Mouse (Mus musculus) MEL (cell line): ENCODE results near the gene Fkbp15. TPM values are rescaled to one million over a fixed set of nuclear protein-coding genes. Genes with fewer than 3 reads are reported as not detected.

Experiments used
- DNase-seq: peaks from one replicate; pipeline ENCODE4 v3.0.0; 2011; ENCODE audit warnings: low read depth, low spot score
- H3K27ac ChIP-seq: 2 replicates; pipeline ENCODE4 v1.5.1; 2012; ENCODE audit warnings: low read depth, mild to moderate bottlenecking, control low read depth, low read length, moderate library complexity; ENCODE audit not compliant: control insufficient read depth
- H3K27me3 ChIP-seq, 2 experiments: fragments of 150-350 bp in 1 of 2; sonication (generic) in 1 of 2; 2 replicates each; pipeline ENCODE4 v1.6.1; 2012; ENCODE audit warnings: low read length in 2 of 2, mild to moderate bottlenecking in 2 of 2, improper control_type of control experiment in 1 of 2, moderate library complexity in 1 of 2; ENCODE audit not compliant: insufficient read depth in 2 of 2, control insufficient read depth in 1 of 2
- H3K36me3 ChIP-seq, 2 experiments: 2 replicates each; pipeline ENCODE4 v1.6.1; 2012 to 2014; ENCODE audit warnings: low read length in 2 of 2, improper control_type of control experiment in 1 of 2, inconsistent platforms in 1 of 2, mild to moderate bottlenecking in 1 of 2; ENCODE audit not compliant: insufficient read depth in 2 of 2, control insufficient read depth in 1 of 2
- H3K4me1 ChIP-seq, 2 experiments: fragments of 150-350 bp in 1 of 2; sonication (generic) in 1 of 2; 2 replicates each; pipeline ENCODE4 v1.6.1; 2012; ENCODE audit warnings: low read length in 2 of 2, improper control_type of control experiment in 1 of 2, mild to moderate bottlenecking in 1 of 2; ENCODE audit not compliant: insufficient read depth in 2 of 2, control insufficient read depth in 1 of 2
- H3K4me3 ChIP-seq, 2 experiments: fragments of 150-350 bp in 1 of 2; sonication (generic) in 1 of 2; 2 replicates each; pipeline ENCODE4 v1.5.1; 2012; ENCODE audit warnings: low read depth in 2 of 2, low read length in 2 of 2, mild to moderate bottlenecking in 2 of 2, moderate library complexity in 2 of 2, control low read depth in 1 of 2, improper control_type of control experiment in 1 of 2; ENCODE audit not compliant: control insufficient read depth in 1 of 2, insufficient read depth in 1 of 2
- H3K79me2 ChIP-seq: 2 replicates; pipeline ENCODE4 v1.6.1; 2012; ENCODE audit warnings: mild to moderate bottlenecking, low read length, moderate library complexity; ENCODE audit not compliant: control insufficient read depth, poor library complexity, insufficient read depth
- H3K9ac ChIP-seq: 2 replicates; pipeline ENCODE4 v1.6.1; 2012; ENCODE audit warnings: low read depth, mild to moderate bottlenecking, control low read depth, low read length, moderate library complexity; ENCODE audit not compliant: control insufficient read depth, poor library complexity, severe bottlenecking
- H3K9me3 ChIP-seq: fragments of 150-350 bp; sonication (generic); replicated peaks from 2 replicates; pipeline ENCODE4 v1.6.1; 2012; ENCODE audit warnings: mild to moderate bottlenecking, low read length, improper control_type of control experiment, moderate library complexity; ENCODE audit not compliant: insufficient read depth
- CHD1 ChIP-seq: IDR thresholded peaks from 2 replicates; pipeline ENCODE4 v1.6.1; 2012; ENCODE audit warnings: low read depth, mild to moderate bottlenecking, inconsistent platforms, low read length, improper control_type of control experiment
- CTCF ChIP-seq, 3 experiments: IDR thresholded peaks in 2 of 3; conservative IDR thresholded peaks in 1 of 3; 2 replicates each; pipeline ENCODE4 v1.5.1; 2011 to 2012; ENCODE audit warnings: low read length in 3 of 3, low read depth in 2 of 3, mild to moderate bottlenecking in 2 of 3, improper control_type of control experiment in 1 of 3, inconsistent platforms in 1 of 3, mixed read lengths in 1 of 3, moderate library complexity in 1 of 3; ENCODE audit not compliant: control insufficient read depth in 1 of 3, insufficient read depth in 1 of 3, poor library complexity in 1 of 3, severe bottlenecking in 1 of 3
- E2F4 ChIP-seq: IDR thresholded peaks from 2 replicates; pipeline ENCODE4 v1.6.1; 2011; ENCODE audit warnings: low read depth, low read length, improper control_type of control experiment, borderline replicate concordance
- EP300 ChIP-seq, 2 experiments: IDR thresholded peaks; 2 replicates each; pipeline ENCODE4 v1.6.1; 2011; ENCODE audit warnings: improper control_type of control experiment in 2 of 2, low read length in 2 of 2, low read depth in 1 of 2, mild to moderate bottlenecking in 1 of 2
- ETS1 ChIP-seq: IDR thresholded peaks from 2 replicates; pipeline ENCODE4 v1.6.1; 2012; ENCODE audit warnings: low read depth, mild to moderate bottlenecking, inconsistent platforms, low read length, improper control_type of control experiment, moderate library complexity
- GABPA ChIP-seq: IDR thresholded peaks from 2 replicates; pipeline ENCODE4 v1.6.1; 2012; ENCODE audit warnings: low read depth, mild to moderate bottlenecking, inconsistent platforms, low read length, improper control_type of control experiment, moderate library complexity
- GATA1 ChIP-seq: IDR thresholded peaks from 2 replicates; pipeline ENCODE4 v1.6.1; 2011; ENCODE audit warnings: low read depth, low read length, improper control_type of control experiment
- KAT2A ChIP-seq: conservative IDR thresholded peaks from 2 replicates; pipeline ENCODE4 v1.6.1; 2012; ENCODE audit warnings: low read depth, low read length, improper control_type of control experiment, inconsistent platforms
- MAFK ChIP-seq: IDR thresholded peaks from 2 replicates; pipeline ENCODE4 v1.6.1; 2011; ENCODE audit warnings: low read depth, mild to moderate bottlenecking, low read length, improper control_type of control experiment, borderline replicate concordance
- MAZ ChIP-seq: IDR thresholded peaks from 2 replicates; pipeline ENCODE4 v1.6.1; 2012; ENCODE audit warnings: low read depth, mild to moderate bottlenecking, inconsistent platforms, low read length, improper control_type of control experiment
- NELFE ChIP-seq: IDR thresholded peaks from 2 replicates; pipeline ENCODE4 v1.6.1; 2011; ENCODE audit warnings: low read depth, low read length, improper control_type of control experiment
- POLR2A ChIP-seq, 2 experiments: IDR thresholded peaks; 2 replicates each; pipeline ENCODE4 v1.6.1; 2011 to 2012; ENCODE audit warnings: low read length in 2 of 2, mild to moderate bottlenecking in 2 of 2, control low read depth in 1 of 2, improper control_type of control experiment in 1 of 2, low read depth in 1 of 2, moderate library complexity in 1 of 2; ENCODE audit not compliant: control insufficient read depth in 1 of 2, insufficient read depth in 1 of 2, poor library complexity in 1 of 2
- RAD21 ChIP-seq: IDR thresholded peaks from 2 replicates; pipeline ENCODE4 v1.6.1; 2011; ENCODE audit warnings: mild to moderate bottlenecking, low read depth, low read length, improper control_type of control experiment
- SIN3A ChIP-seq: IDR thresholded peaks from 2 replicates; pipeline ENCODE4 v1.6.1; 2012; ENCODE audit warnings: low read length, improper control_type of control experiment, inconsistent platforms
- SMC3 ChIP-seq: IDR thresholded peaks from 2 replicates; pipeline ENCODE4 v1.6.1; 2011; ENCODE audit warnings: low read depth, low read length, improper control_type of control experiment
- TBP ChIP-seq: IDR thresholded peaks from 2 replicates; pipeline ENCODE4 v1.8.0; 2011; ENCODE audit warnings: low read depth, low read length, improper control_type of control experiment
- UBTF ChIP-seq: IDR thresholded peaks from 2 replicates; pipeline ENCODE4 v1.6.1; 2012; ENCODE audit warnings: low read depth, mild to moderate bottlenecking, inconsistent platforms, low read length, improper control_type of control experiment, moderate library complexity, borderline replicate concordance; ENCODE audit not compliant: insufficient read depth
- USF2 ChIP-seq, 2 experiments: IDR thresholded peaks; 2 replicates each; pipeline ENCODE4 v1.6.1; 2011 to 2012; ENCODE audit warnings: improper control_type of control experiment in 2 of 2, low read length in 2 of 2, borderline replicate concordance in 1 of 2, inconsistent platforms in 1 of 2, low read depth in 1 of 2, mild to moderate bottlenecking in 1 of 2; ENCODE audit not compliant: insufficient read depth in 1 of 2
- ZKSCAN1 ChIP-seq: IDR thresholded peaks from 2 replicates; pipeline ENCODE4 v1.6.1; 2012; ENCODE audit warnings: low read depth, mild to moderate bottlenecking, inconsistent platforms, low read length, improper control_type of control experiment, moderate library complexity
- ZMIZ1 ChIP-seq: IDR thresholded peaks from 2 replicates; pipeline ENCODE4 v1.6.1; 2012; ENCODE audit warnings: low read depth, mild to moderate bottlenecking, inconsistent platforms, low read length, improper control_type of control experiment, moderate library complexity
- ZNF384 ChIP-seq: IDR thresholded peaks from 2 replicates; pipeline ENCODE4 v1.6.1; 2012; ENCODE audit warnings: low read depth, mild to moderate bottlenecking, inconsistent platforms, low read length, improper control_type of control experiment
- polyA plus RNA-seq, 2 experiments: library from polyadenylated mRNA; stranded (reverse) in 1 of 2; unstranded in 1 of 2; fragments of >175 nt in 1 of 2; fragments of >200 nt in 1 of 2; gene quantifications; 2 replicates each; pipeline versions ENCODE4 v1.2.1 to v1.2.4; 2012; ENCODE audit warnings: low replicate concordance in 2 of 2, low read depth in 1 of 2; ENCODE audit not compliant: insufficient read length in 2 of 2, insufficient read depth in 1 of 2, missing spikeins in 1 of 2
- total RNA-seq: library from RNA; depleted of rRNA; stranded (reverse); fragments of 300-350 nt; gene quantifications from 2 replicates; pipeline ENCODE4 v1.2.3, GENCODE M21; 2012

Fkbp15 gene
- total and polyA plus RNA-seq, 3 experiments = 21.1 to 26.5 TPM; not detected in 1

GRCm38 (mm10) chr4:62265154-62265836, 95.1 kb downstream of the Fkbp15 start:
- DNase-seq = no peak
- no peak overlapping the region for H3K27ac ChIP-seq

GRCm38 (mm10) chr4:62263133-62263844, 97.1 kb downstream of the Fkbp15 start:
- H3K36me3 ChIP-seq = no peaks in the 10 kb centered on the region
- H3K27ac ChIP-seq = no peak overlapping the region
- H3K4me3 ChIP-seq = no peak overlapping the region
- TF ChIP-seq ZNF384 = peak; percentile 78
- 0 out of 2 replicates have a peak, but pooled peaks have one; percentile 15 for TF ChIP-seq SMC3
- no peak for TF ChIP-seq MAFK
- TF ChIP-seq RAD21 = peak; percentile 51
- TF ChIP-seq CTCF (IDR thresholded peaks at IDR 0.05 in 2 of 3, conservative IDR thresholded peaks at IDR 0.05 in 1 of 3; ENCODE audit: control insufficient read depth in 1 of 3, insufficient read depth in 1 of 3, low read depth in 2 of 3, low read length in 3 of 3, poor library complexity in 1 of 3, severe bottlenecking in 1 of 3) = peak in 2 of 3 experiments; percentile 9 to 39; a peak in 3 of 6 replicates
- no peaks in the 10 kb centered on the region for H3K4me1 ChIP-seq
- DNase-seq = peak; percentile 10
- no peak overlapping the region for H3K9ac ChIP-seq
- H3K9me3 ChIP-seq = no peaks in the 10 kb centered on the region
- no peaks in the 10 kb centered on the region for H3K27me3 ChIP-seq
- H3K79me2 ChIP-seq = no peaks in the 10 kb centered on the region

More at GRCm38 (mm10) chr4:62265154-62265836, 95.1 kb downstream of the Fkbp15 start:
- H3K4me3 ChIP-seq = no peak overlapping the region
- no peaks in the 10 kb centered on the region for H3K36me3 ChIP-seq
- no peaks in the 10 kb centered on the region for H3K27me3 ChIP-seq
- no peak overlapping the region for H3K9ac ChIP-seq
- H3K4me1 ChIP-seq = no peaks in the 10 kb centered on the region
- H3K9me3 ChIP-seq = no peaks in the 10 kb centered on the region
- no peak for TF ChIP-seq SIN3A
- H3K79me2 ChIP-seq = no peaks in the 10 kb centered on the region

DNA sequence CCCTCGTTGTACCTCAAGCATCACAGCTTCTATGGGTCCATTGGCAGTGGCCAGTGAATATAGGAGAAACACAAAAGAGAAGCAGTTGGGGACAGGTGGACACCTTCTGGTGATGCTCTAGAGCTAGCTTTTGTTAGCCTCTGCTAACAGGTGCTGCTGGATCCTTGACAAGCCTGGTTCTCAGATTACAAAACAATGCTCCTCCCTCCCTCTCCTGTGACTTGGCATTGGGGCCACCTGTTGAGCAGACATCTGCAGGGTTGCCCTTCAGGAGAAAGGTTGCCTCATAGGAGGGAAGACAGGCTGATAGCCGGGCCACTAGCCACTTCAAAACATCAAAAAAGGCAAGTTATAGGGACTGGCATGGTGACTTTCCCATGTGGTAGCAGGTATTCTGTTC, 98.1 kb downstream of the Fkbp15 start, which contains the start of gene Slc31a2:
Slc31a2 (plus strand) TSS at position 287 of the 400 bp plus-strand sequence.
- no peak within 1 kb of the TSS for H3K27ac ChIP-seq
- TF ChIP-seq KAT2A = no peak
- TF ChIP-seq E2F4 = no peak
- no peak for TF ChIP-seq GABPA
- no peak for TF ChIP-seq POLR2A (IDR thresholded peaks at IDR 0.05; ENCODE audit: control insufficient read depth in 1 of 2, insufficient read depth in 1 of 2, low read depth in 1 of 2, low read length in 2 of 2, poor library complexity in 1 of 2)
- no peak for TF ChIP-seq ZNF384
- TF ChIP-seq MAZ = no peak
- TF ChIP-seq SMC3 = no peak
- no peak for TF ChIP-seq NELFE
- no peak for TF ChIP-seq TBP
- TF ChIP-seq ZMIZ1 = no peak
- no peak for TF ChIP-seq UBTF
- TF ChIP-seq CHD1 = no peak
- no peak for TF ChIP-seq ETS1
- TF ChIP-seq EP300 (IDR thresholded peaks at IDR 0.05; ENCODE audit: low read depth in 1 of 2, low read length in 2 of 2) = no peak
- no peak for TF ChIP-seq ZKSCAN1
- TF ChIP-seq GATA1 = no peak
- TF ChIP-seq USF2 (IDR thresholded peaks at IDR 0.05; ENCODE audit: borderline replicate concordance in 1 of 2, insufficient read depth in 1 of 2, low read depth in 1 of 2, low read length in 2 of 2) = no peak
- no peak within 1 kb of the TSS for H3K4me3 ChIP-seq
- H3K4me1 ChIP-seq = no peaks in the 10 kb centered on the region
- H3K9me3 ChIP-seq = no peaks in the 10 kb centered on the region
- no peak for DNase-seq
- no peak within 1 kb of the TSS for H3K9ac ChIP-seq
- no peaks in the 10 kb centered on the region for H3K36me3 ChIP-seq
- H3K27me3 ChIP-seq = no peaks in the 10 kb centered on the region
- no peaks in the 10 kb centered on the region for H3K79me2 ChIP-seq
